ENCODE assay signal across 22 mouse cellular contexts in the genomic region with DNA sequence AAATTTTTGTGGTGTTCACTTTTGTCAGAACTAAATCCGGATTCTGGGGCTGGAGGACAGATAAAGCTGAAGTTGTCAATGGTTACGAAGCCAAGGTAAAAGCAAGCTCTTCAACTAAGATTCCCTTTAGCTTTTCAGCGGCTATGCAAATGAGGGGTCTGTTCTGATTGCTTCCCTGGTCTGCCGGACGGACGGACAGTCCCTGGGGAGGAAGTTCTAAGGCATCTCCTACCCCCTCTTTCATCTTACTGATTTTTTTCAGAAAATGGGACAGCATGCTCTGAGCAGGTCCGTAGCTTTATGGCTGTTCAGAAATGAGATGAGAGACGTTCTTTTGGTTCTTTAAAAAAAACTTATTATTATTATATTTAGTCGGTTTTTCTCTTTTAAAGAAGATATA. TPM values are rescaled to one million over a fixed set of nuclear protein-coding genes. Genes with fewer than 3 reads are reported as not detected.
DNase-seq lines count a peak whose midpoint lies in the region; ATAC-seq and TF ChIP-seq lines count a peak whose summit lies in the region.
"Had no signal": no experiment of that assay in that cellular context is flagged by ENCODE, and none has a peak within 500 bp of the region (broad histone marks: within the 10 kb centered on the region; RNA-seq: fewer than 3 reads in every experiment).

No protein-coding gene starts in this region.

- no peak overlapping the region for H3K9ac ChIP-seq in hindbrain, embryonic 11.5 days (ENCODE audit: low read depth, low read length)
- H3K9ac ChIP-seq in lung, embryonic 16.5 days (ENCODE audit: low read length), result no peak overlapping the region
- peak overlapping the region; percentile 8; the same call in 1 of the 2 replicates for H3K9ac ChIP-seq in neural tube, embryonic 12.5 days
- H3K9ac ChIP-seq in neural tube, embryonic 15.5 days (replicated peaks), result no peak overlapping the region
- H3K9ac ChIP-seq: kidney, embryonic 15.5 days; liver, embryonic 13.5 days; lung, embryonic 15.5 days; stomach, embryonic 15.5 days had no signal

- no peak overlapping the region for H3K4me3 ChIP-seq in cerebellum, adult 2 months (replicated peaks; ENCODE audit: insufficient read depth, low read depth, low read length)
- H3K4me3 ChIP-seq in hindbrain, embryonic 10.5 days, result peak overlapping the region; percentile 16
- H3K4me3 ChIP-seq in hindbrain, embryonic 11.5 days (ENCODE audit: low read depth, low read length), result no peak overlapping the region
- no peak overlapping the region for H3K4me3 ChIP-seq in lung, embryonic 16.5 days (ENCODE audit: low read length)
- H3K4me3 ChIP-seq in neural tube, embryonic 12.5 days, result no peak overlapping the region
- no peak overlapping the region for H3K4me3 ChIP-seq in neural tube, embryonic 15.5 days (replicated peaks)
- H3K4me3 ChIP-seq: heart, adult 2 months had no signal

- WGBS in cerebellum, adult 2 months, result 46% methylated on average over 9 of the region's 9 CpGs
- 53% methylated on average over 9 of the region's 9 CpGs for WGBS in hindbrain, embryonic 10.5 days
- 47% methylated on average over 9 of the region's 9 CpGs for WGBS in hindbrain, embryonic 11.5 days
- WGBS in lung, embryonic 16.5 days, result 64% methylated on average over 9 of the region's 9 CpGs
- 54% methylated on average over 9 of the region's 9 CpGs for WGBS in neural tube, embryonic 12.5 days
- 48% methylated on average over 9 of the region's 9 CpGs for WGBS in neural tube, embryonic 15.5 days

- no peak for TF ChIP-seq POLR2A in cerebellum, adult 2 months (IDR thresholded peaks at IDR 0.05; ENCODE audit: borderline replicate concordance, insufficient read depth, low read length)

- peak overlapping the region; percentile 37 for H3K27ac ChIP-seq in cerebellum, adult 2 months (ENCODE audit: insufficient read depth, low read length)
- H3K27ac ChIP-seq in hindbrain, embryonic 10.5 days, result peak overlapping the region; percentile 77
- H3K27ac ChIP-seq in hindbrain, embryonic 11.5 days (ENCODE audit: low read depth, low read length), result no peak overlapping the region
- 0 out of 2 replicates have a peak overlapping the region, but pooled peaks have one; percentile 15 for H3K27ac ChIP-seq in lung, embryonic 16.5 days (ENCODE audit: low read length)
- no peak overlapping the region for H3K27ac ChIP-seq in neural tube, embryonic 12.5 days
- H3K27ac ChIP-seq in neural tube, embryonic 15.5 days (replicated peaks), result no peak overlapping the region
- H3K27ac ChIP-seq: kidney, embryonic 15.5 days; limb, embryonic 13.5 days; liver, embryonic 13.5 days; stomach, embryonic 15.5 days had no signal

- DNase-seq in cerebellum, adult 2 months, result no peak
- DNase-seq in cerebellum, adult 11 months, result no peak
- DNase-seq in hindbrain, embryonic 10.5 days (ENCODE audit: low spot score), result no peak
- no peak for DNase-seq in hindbrain, embryonic 11.5 days (ENCODE audit: low spot score)
- no peak for DNase-seq in lung, postnatal 14 days
- DNase-seq: gastrocnemius, postnatal 36 days; heart, adult 2 months; kidney, adult 11 months; layer of hippocampus, adult 9-11 months; liver, embryonic 13.5 days; thymus, postnatal 36 days had no signal

- peaks cover 70% of the 10 kb centered on the region for H3K36me3 ChIP-seq in hindbrain, embryonic 10.5 days
- peaks cover 8% of the 10 kb centered on the region; the same call in 1 of the 2 replicates for H3K36me3 ChIP-seq in hindbrain, embryonic 11.5 days (ENCODE audit: control insufficient read depth, insufficient read depth, low read length)
- peaks cover 40% of the 10 kb centered on the region for H3K36me3 ChIP-seq in lung, embryonic 16.5 days (ENCODE audit: control insufficient read depth, insufficient read depth, low read length)
- peaks cover 65% of the 10 kb centered on the region for H3K36me3 ChIP-seq in neural tube, embryonic 12.5 days
- peaks cover 66% of the 10 kb centered on the region for H3K36me3 ChIP-seq in neural tube, embryonic 15.5 days

- TF ChIP-seq CTCF in cerebellum, adult 2 months (IDR thresholded peaks at IDR 0.05; ENCODE audit: borderline replicate concordance, insufficient read depth, low read depth, low read length), result no peak

- no peaks in the 10 kb centered on the region for H3K9me3 ChIP-seq in hindbrain, embryonic 10.5 days
- H3K9me3 ChIP-seq in hindbrain, embryonic 11.5 days (ENCODE audit: control insufficient read depth, low read length), result no peaks in the 10 kb centered on the region
- no peaks in the 10 kb centered on the region for H3K9me3 ChIP-seq in lung, embryonic 16.5 days (ENCODE audit: control insufficient read depth, low read length)
- H3K9me3 ChIP-seq in neural tube, embryonic 12.5 days, result no peaks in the 10 kb centered on the region
- no peaks in the 10 kb centered on the region for H3K9me3 ChIP-seq in neural tube, embryonic 15.5 days (replicated peaks)
- H3K9me3 ChIP-seq: forebrain, embryonic 10.5 days; kidney, embryonic 15.5 days; limb, embryonic 13.5 days; liver, embryonic 13.5 days; lung, embryonic 15.5 days; stomach, embryonic 15.5 days had no signal

- peaks cover 35% of the 10 kb centered on the region for H3K4me1 ChIP-seq in cerebellum, adult 2 months (ENCODE audit: control insufficient read depth, insufficient read depth, low read length)
- peaks cover 45% of the 10 kb centered on the region for H3K4me1 ChIP-seq in hindbrain, embryonic 10.5 days (replicated peaks)
- H3K4me1 ChIP-seq in hindbrain, embryonic 11.5 days (replicated peaks; ENCODE audit: control insufficient read depth, insufficient read depth, low read length), result 0 out of 2 replicates have a peak, but pooled peaks cover 4% of the 10 kb centered on the region
- H3K4me1 ChIP-seq in lung, embryonic 16.5 days (replicated peaks; ENCODE audit: control insufficient read depth, insufficient read depth, low read length), result peaks cover 28% of the 10 kb centered on the region
- H3K4me1 ChIP-seq in neural tube, embryonic 12.5 days, result peaks cover 23% of the 10 kb centered on the region
- peaks cover 23% of the 10 kb centered on the region for H3K4me1 ChIP-seq in neural tube, embryonic 15.5 days

- no peak for ATAC-seq in hindbrain, embryonic 11.5 days (ENCODE audit: low FRiP score)
- no peak for ATAC-seq in lung, embryonic 16.5 days (ENCODE audit: low read depth)
- ATAC-seq in neural tube, embryonic 12.5 days (ENCODE audit: low FRiP score, low read depth), result no peak
- no peak for ATAC-seq in neural tube, embryonic 15.5 days (ENCODE audit: low FRiP score)

- no peaks in the 10 kb centered on the region for H3K27me3 ChIP-seq in cerebellum, adult 2 months (ENCODE audit: control insufficient read depth, insufficient read depth, low read length)
- H3K27me3 ChIP-seq in hindbrain, embryonic 10.5 days (ENCODE audit: insufficient read depth, poor library complexity, severe bottlenecking), result 0 out of 2 replicates have a peak, but pooled peaks cover 3% of the 10 kb centered on the region
- H3K27me3 ChIP-seq in hindbrain, embryonic 11.5 days (ENCODE audit: control insufficient read depth, insufficient read depth, low read length), result no peaks in the 10 kb centered on the region
- no peaks in the 10 kb centered on the region for H3K27me3 ChIP-seq in lung, embryonic 16.5 days (ENCODE audit: control insufficient read depth, insufficient read depth, low read depth, low read length)
- H3K27me3 ChIP-seq in neural tube, embryonic 12.5 days (replicated peaks), result no peaks in the 10 kb centered on the region
- no peaks in the 10 kb centered on the region for H3K27me3 ChIP-seq in neural tube, embryonic 15.5 days (replicated peaks)
- H3K27me3 ChIP-seq: liver, embryonic 13.5 days; lung, embryonic 15.5 days; stomach, embryonic 15.5 days had no signal

- no peak overlapping the region for H3K4me2 ChIP-seq in hindbrain, embryonic 11.5 days (replicated peaks; ENCODE audit: low read depth, low read length)
- no peak overlapping the region for H3K4me2 ChIP-seq in lung, embryonic 16.5 days (ENCODE audit: low read depth, low read length)
- no peak overlapping the region for H3K4me2 ChIP-seq in neural tube, embryonic 12.5 days (replicated peaks)
- H3K4me2 ChIP-seq in neural tube, embryonic 15.5 days, result no peak overlapping the region

RNA-seq across cellular contexts. Expression of a gene that starts 20.3 kb away (rescaled TPM):
- 96.5 and 107 TPM in 2 replicates for polyA plus RNA-seq in cerebellum, adult 2 months (2012; rRNA removed)
- 39.3 and 39.7 TPM in 2 replicates for polyA plus RNA-seq in hindbrain, embryonic 10.5 days (2016; fragmentation: Nextera tagmentation; extraction: Ambion mirVana)
- 36.3 and 42.2 TPM in 2 replicates for polyA plus RNA-seq in hindbrain, embryonic 11.5 days (2014; fragmentation: Nextera tagmentation; extraction: Ambion mirVana)
- 57.4 and 59.0 TPM in 2 replicates for polyA plus RNA-seq in lung, embryonic 16.5 days (2015; fragmentation: Nextera tagmentation; extraction: Ambion mirVana)
- 53.9 and 57.2 TPM in 2 replicates for polyA plus RNA-seq in neural tube, embryonic 12.5 days (2016; fragmentation: Nextera tagmentation; extraction: Ambion mirVana)
- 47.7 and 53.4 TPM in 2 replicates for polyA plus RNA-seq in neural tube, embryonic 15.5 days (2015; fragmentation: Nextera tagmentation; extraction: Ambion mirVana)

RNA-seq across cellular contexts. Expression of a gene that starts 21.2 kb away (rescaled TPM):
- 61.6 and 62.1 TPM in 2 replicates for polyA plus RNA-seq in cerebellum, adult 2 months (2012; rRNA removed)
- 59.7 and 74.1 TPM in 2 replicates for polyA plus RNA-seq in hindbrain, embryonic 10.5 days (2016; fragmentation: Nextera tagmentation; extraction: Ambion mirVana)
- polyA plus RNA-seq in hindbrain, embryonic 11.5 days (2014; fragmentation: Nextera tagmentation; extraction: Ambion mirVana), result 71.0 and 71.7 TPM in 2 replicates
- 31.2 and 43.1 TPM in 2 replicates for polyA plus RNA-seq in lung, embryonic 16.5 days (2015; fragmentation: Nextera tagmentation; extraction: Ambion mirVana)
- polyA plus RNA-seq in neural tube, embryonic 12.5 days (2016; fragmentation: Nextera tagmentation; extraction: Ambion mirVana), result 76.4 and 89.3 TPM in 2 replicates
- 30.3 and 41.1 TPM in 2 replicates for polyA plus RNA-seq in neural tube, embryonic 15.5 days (2015; fragmentation: Nextera tagmentation; extraction: Ambion mirVana)

RNA-seq across cellular contexts. Expression of a gene that starts 27.6 kb away (rescaled TPM):
- polyA plus RNA-seq in cerebellum, adult 2 months (2012; rRNA removed), result 227 and 230 TPM in 2 replicates
- polyA plus RNA-seq in hindbrain, embryonic 10.5 days (2016; fragmentation: Nextera tagmentation; extraction: Ambion mirVana), result 126 and 159 TPM in 2 replicates
- 163 and 167 TPM in 2 replicates for polyA plus RNA-seq in hindbrain, embryonic 11.5 days (2014; fragmentation: Nextera tagmentation; extraction: Ambion mirVana)
- 70.6 and 70.9 TPM in 2 replicates for polyA plus RNA-seq in lung, embryonic 16.5 days (2015; fragmentation: Nextera tagmentation; extraction: Ambion mirVana)
- polyA plus RNA-seq in neural tube, embryonic 12.5 days (2016; fragmentation: Nextera tagmentation; extraction: Ambion mirVana), result 190 and 192 TPM in 2 replicates
- polyA plus RNA-seq in neural tube, embryonic 15.5 days (2015; fragmentation: Nextera tagmentation; extraction: Ambion mirVana), result 254 and 302 TPM in 2 replicates

RNA-seq across cellular contexts. Expression of a gene that starts 57.8 kb away (rescaled TPM):
- polyA plus RNA-seq in cerebellum, adult 2 months (2012; rRNA removed), result not detected in 2 replicates
- not detected in 2 replicates for polyA plus RNA-seq in hindbrain, embryonic 10.5 days (2016; fragmentation: Nextera tagmentation; extraction: Ambion mirVana)
- polyA plus RNA-seq in hindbrain, embryonic 11.5 days (2014; fragmentation: Nextera tagmentation; extraction: Ambion mirVana), result not detected in 2 replicates
- not detected in 2 replicates for polyA plus RNA-seq in lung, embryonic 16.5 days (2015; fragmentation: Nextera tagmentation; extraction: Ambion mirVana)
- polyA plus RNA-seq in neural tube, embryonic 12.5 days (2016; fragmentation: Nextera tagmentation; extraction: Ambion mirVana), result not detected in 2 replicates
- not detected in 2 replicates for polyA plus RNA-seq in neural tube, embryonic 15.5 days (2015; fragmentation: Nextera tagmentation; extraction: Ambion mirVana)
- polyA plus RNA-seq: embryonic facial prominence, embryonic 11.5 days; forebrain, embryonic 10.5 days; heart, adult 2 months; heart, postnatal 0 days; kidney, embryonic 15.5 days; limb, embryonic 13.5 days; liver, embryonic 13.5 days; lung, embryonic 15.5 days; neural tube, embryonic 14.5 days; stomach, embryonic 15.5 days had no signal

Comparison
In these comparisons a context has a peak if more than half of its experiments do, and no peak if none do; other contexts are left out.
1. H3K27ac ChIP-seq: peak in cerebellum, adult 2 months (single experiment), hindbrain, embryonic 10.5 days (single experiment) and lung, embryonic 16.5 days (single experiment); none in hindbrain, embryonic 11.5 days (single experiment), neural tube, embryonic 12.5 days (single experiment) and neural tube, embryonic 15.5 days (single experiment).